Mouse (Mus musculus): ENCODE data around the gene Olfr1436.

- TF ChIP-seq POLR2A (IDR thresholded peaks at IDR 0.05; ENCODE audit: low read depth, low read length) (no peak), CTCF (IDR thresholded peaks at IDR 0.05; ENCODE audit: extremely low read depth, insufficient read depth, insufficient read length, insufficient replicate concordance) (no peak)
Measured at GRCm38 (mm10) chr19:12279554-12279953, 19.4 kb downstream of the Olfr1436 start, which contains the start of gene Olfr1434.
